Mouse (Mus musculus): ENCODE data around the gene Zic5. TPM values are rescaled to one million over a fixed set of nuclear protein-coding genes. Genes with fewer than 3 reads are reported as not detected.

Gene Zic5
- total RNA-seq, 2 experiments from 2014 or later, result not detected

DNA sequence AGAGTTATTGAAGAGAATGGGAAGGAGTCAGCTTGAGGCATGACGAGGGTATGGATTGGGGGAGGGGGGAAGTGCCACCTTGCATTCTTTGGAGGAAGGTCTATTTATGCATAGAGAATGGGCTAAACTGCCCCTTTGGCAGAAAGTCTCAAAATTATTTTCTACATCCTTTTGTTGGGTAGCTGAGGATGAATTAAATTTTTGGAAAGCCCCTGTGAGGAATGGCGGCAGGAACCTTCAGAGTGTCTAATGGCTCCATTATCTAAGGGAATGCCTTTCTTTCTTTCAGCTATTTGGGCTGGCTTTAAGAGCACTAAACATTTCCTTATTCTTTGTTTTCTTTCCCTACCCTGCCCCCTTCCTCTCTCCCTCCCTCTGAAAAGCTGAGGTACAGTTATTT lies 14.9 kb upstream of the Zic5 start:
- DNase-seq (ENCODE audit: low spot score in 2 of 2), result no peak

DNA sequence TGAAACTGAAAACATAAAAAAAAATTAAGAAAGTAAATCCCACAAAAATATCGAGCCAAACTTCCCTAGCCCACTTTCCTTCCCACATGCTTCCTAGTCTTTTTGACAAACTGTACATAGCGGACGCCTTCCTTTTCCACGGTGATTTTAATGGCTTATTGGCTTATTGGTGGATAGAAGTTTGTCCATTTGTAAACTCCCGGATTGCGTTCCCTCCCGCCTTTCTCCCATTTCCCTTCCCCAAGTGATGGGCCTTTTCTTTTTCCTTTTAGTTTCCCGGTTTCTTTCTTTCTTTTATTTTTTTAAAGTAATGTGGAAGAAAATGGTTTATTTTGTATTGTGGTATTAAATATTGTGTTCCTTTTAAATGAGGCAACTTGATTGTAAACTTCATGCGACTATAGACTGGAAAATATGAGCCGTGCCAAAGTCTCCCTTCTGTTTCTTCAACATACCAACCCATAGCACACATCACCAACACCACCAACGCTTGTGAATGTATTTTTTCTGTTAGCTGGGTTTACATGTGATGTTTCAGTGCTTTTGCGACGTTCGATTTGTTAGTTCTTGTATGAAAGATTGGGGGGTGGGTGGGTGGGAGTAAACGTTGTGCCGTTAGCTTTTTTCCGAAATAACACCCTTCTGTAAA lies 14.1 kb upstream of the Zic5 start:
- no peak for DNase-seq (ENCODE audit: low spot score in 2 of 2)

DNA sequence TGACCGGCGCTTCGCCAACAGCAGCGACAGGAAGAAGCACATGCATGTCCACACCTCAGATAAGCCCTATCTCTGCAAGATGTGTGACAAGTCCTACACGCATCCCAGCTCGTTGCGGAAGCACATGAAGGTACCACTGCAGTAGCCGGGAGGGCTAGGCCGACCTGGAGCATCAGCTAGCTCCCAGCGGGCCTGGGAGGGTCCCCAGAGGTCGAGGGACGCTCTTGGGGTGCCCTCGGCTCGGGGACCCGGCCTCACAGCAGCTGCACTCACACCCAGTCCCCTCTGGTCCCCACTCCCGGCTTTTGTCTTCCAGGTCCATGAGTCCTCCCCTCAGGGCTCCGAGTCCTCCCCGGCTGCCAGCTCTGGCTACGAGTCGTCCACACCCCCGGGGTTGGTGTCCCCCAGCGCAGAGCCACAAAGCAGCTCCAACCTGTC lies 13.1 kb upstream of the Zic5 start:
- no peak for DNase-seq (ENCODE audit: low spot score in 2 of 2)

DNA sequence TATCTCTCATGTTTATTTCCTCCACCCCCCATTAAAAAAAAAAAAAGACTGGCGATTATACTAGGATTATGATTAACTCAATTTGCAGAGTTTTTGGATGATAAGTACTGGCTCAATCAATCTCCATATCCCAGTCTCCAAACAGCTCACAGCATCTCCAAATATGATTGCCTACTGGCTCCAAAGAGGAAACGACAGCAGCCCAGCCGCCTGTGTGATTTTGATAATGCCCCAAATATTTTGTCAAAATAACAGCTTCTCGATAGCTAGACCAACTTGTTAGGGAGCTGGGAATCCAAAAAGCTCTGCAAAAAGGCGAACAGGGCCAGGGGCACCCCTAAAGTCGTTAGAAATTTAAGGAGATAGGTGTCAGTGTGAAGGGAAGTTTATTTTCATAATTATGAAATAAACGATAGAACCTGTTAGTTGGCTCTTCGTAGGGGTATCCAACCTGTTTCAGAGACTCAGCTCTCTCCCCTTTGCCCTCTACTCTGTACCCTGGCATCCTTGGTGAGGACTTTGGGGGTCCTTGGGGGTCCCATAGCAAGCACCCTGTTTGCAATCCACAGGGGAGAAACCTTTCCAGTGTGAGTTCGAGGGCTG lies 12.6 kb upstream of the Zic5 start:
- DNase-seq (ENCODE audit: low spot score in 2 of 2), result no peak

DNA sequence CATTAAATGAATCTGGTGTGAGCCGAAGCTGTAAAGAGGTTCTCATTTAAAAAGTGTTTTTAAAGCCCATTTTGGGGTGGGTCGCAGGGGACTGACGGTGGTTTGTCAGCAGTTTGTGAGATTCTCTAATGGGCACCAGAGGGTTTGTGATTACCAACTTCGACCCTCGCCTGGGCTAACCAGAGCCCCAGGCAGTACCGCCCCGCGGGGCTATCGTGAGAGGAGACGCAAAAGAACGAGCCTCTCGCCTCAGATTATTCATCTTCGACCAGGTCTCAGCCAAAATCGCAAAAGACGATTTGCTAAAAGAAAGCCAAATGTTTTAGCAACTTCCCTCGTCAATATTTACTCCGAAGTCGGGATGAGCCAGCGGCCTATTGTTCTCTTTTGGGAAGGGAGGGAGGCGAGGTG lies 11.8 kb upstream of the Zic5 start:
- DNase-seq (ENCODE audit: low spot score in 2 of 2), result no peak

DNA sequence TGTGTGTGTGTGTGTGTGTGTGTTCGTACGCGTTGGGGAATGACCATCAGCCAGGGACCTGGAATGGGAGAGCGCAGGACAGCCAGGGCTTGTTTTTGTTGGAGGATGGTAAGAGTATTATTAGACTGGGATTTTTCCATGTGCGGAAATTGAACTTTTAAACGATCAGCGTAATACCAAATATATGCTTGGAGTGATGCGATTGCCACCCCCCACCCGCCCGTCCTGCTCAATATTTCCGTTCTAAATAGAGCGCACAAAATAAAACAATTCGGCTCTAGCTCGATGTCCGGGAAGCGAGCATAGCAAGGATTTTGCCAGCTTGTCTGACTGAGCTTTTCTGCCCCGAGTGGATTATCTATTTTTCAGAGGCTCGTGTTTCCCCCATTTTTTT lies 11.3 kb upstream of the Zic5 start:
- DNase-seq (ENCODE audit: low spot score in 2 of 2), result no peak

DNA sequence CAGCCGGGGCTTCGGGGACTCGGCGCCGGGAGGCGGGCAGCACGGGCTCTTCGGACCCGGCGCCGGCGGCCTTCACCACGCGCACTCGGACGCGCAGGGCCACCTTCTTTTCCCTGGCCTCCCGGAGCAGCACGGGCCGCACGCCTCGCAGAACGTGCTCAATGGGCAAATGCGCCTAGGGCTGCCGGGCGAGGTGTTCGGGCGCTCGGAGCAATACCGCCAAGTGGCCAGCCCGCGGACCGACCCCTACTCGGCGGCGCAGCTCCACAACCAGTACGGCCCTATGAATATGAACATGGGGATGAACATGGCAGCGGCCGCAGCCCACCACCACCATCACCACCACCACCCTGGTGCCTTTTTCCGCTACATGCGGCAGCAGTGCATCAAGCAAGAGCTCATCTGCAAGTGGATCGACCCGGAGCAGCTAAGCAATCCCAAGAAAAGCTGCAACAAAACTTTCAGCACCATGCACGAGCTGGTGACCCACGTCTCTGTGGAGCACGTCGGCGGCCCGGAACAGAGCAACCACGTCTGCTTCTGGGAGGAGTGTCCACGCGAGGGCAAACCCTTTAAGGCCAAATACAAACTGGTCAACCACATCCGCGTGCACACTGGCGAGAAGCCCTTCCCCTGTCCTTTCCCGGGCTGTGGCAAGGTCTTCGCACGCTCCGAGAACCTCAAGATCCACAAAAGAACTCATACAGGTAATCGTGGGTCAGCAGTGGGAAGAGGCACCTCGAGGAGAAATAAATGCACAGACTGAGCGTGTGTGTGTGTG lies 10.8 kb upstream of the Zic5 start:
- DNase-seq (ENCODE audit: low spot score in 2 of 2), result no peak

DNA sequence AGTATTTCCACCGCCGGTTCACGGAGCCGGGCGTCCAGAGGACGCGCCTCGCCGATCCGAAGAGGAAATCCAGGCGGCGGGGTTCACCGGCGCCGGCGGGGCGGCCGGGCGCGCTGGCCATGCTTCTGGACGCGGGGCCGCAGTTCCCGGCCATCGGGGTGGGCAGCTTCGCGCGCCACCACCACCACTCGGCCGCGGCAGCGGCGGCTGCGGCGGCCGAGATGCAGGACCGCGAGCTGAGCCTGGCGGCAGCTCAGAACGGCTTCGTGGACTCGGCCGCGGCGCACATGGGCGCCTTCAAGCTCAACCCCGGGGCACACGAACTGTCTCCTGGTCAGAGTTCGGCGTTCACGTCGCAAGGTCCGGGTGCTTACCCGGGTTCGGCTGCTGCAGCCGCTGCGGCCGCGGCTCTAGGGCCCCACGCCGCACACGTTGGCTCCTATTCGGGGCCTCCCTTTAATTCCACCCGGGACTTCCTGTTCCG lies 10.1 kb upstream of the Zic5 start:
- peak in 1 of 2 experiments; percentile 23 for DNase-seq (ENCODE audit: low spot score in 2 of 2)

DNA sequence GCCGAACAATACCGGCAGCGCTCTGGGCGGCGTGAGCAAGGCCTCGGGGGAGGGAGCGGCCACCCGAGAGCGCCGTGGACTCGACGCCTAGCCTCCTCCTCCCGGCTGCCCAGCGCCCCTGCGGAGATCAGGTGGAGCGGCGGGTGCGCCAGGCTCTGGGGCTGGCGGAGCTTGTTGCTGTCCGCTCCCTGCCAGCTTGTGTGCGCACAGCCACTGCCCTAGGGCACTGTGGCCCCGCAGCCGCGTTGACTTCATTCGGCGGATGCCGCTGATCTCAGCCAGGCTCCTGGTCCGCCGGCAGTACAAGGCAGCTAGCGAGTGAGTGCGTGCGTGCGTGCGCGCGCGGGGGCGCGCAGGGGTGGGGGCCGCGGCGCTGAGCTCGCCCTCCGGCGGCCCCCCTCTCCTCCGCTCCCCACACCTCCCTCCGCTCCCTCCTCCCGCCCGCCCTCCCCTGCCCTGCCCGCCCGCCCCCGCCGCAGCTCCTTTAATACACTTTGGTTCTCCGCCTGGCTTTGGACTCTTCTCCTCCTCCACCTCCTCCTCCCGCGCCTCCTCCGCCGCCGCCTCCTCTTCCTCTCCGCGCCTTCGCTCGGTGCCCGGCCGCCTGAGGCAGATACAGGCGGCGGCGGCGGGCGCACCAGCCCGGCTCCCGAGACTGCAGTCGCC lies 9.5 kb upstream of the Zic5 start, which contains the start of gene Zic2:
Zic2 (plus strand) TSS at position 545 of the 666 bp plus-strand sequence.
- DNase-seq (ENCODE audit: low spot score in 2 of 2), result no peak

DNA sequence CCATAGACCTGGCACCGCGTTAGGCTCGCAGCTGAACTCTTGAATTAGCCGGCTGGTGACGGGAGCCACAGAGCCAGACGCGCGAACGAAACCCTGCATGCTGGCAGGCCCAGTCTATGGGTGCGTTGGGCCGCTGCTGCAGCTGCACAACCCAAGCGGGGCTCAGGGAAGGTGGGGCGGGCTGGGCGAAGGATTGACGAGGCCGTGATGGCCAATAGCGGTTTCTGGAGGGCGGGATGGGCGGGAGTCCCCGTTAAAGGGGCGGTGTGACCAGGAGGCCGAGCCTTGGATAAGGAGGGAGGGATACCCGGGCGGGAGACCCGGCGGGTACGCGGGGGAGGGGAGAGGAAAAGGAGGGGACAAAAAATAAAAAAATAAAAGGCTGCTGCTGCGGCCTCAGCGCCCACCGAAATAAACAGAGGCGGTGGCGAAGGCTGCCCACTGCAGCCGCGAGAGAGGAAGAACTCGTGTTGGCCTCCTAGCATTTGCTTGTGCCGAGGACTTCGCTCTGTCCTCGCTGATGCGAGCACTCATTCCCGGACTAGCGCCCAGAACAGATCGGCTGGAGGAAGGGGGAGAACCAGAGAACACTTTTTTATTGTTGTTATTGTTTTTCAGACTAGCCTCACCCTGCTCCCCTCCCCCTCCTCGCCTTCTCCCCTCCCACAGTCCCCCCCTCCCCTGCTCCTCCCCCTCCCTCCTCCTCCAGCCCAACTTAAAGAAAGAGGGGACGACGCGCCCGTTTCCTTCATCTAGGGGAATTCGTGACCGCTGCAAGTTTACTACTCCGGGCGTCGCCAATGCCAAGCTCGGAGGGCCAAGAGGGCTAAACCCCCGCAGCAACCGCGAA lies 8.8 kb upstream of the Zic5 start:
- no peak for DNase-seq (ENCODE audit: low spot score in 2 of 2)

DNA sequence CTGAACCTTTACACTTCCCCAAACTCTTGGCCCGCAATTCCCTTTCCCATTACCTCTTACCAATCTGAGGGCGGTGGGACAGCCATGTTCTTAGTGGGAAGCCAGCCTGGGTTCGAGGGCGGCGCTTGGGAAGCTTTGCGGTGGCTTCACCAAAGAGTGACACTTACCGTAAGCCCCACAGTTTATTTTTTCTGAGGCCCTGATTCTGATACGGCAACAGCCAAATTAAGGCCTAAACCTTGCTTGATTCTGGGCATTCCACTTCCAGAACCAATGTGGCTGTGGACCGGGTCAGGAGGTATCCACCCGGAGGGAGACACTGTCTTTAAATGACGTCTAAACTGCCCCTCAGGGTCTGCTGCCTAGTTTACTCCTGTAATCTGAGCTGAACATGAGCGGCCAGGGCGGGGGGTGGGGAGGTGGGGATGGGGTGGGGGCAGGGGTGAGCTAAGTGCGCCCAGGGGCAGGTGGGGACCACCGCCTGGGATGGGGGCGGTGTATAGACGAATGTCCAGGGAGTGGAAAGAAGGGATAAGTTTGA lies 7.8 kb upstream of the Zic5 start:
- DNase-seq (ENCODE audit: low spot score in 2 of 2), result no peak

DNA sequence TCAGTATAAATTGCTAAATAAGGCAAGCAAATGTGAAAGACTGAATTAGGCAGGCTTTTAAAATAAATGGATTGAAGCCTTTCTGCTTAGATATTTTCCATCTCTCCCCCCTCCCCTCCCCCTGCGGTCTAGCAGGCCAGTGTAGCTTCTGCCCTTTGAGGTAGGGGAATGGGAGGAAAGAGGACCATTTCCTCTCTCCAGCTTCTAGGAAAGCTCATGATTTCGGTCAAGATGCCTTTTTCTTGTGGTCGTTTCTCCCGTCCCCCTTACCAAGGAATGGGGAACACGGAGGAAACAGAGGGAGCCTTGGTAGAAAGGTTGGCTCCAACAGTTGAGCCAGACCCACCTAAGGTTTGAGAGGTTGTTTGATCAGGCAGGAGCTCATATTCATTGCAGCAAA lies 7.2 kb upstream of the Zic5 start:
- no peak for DNase-seq (ENCODE audit: low spot score in 2 of 2)

DNA sequence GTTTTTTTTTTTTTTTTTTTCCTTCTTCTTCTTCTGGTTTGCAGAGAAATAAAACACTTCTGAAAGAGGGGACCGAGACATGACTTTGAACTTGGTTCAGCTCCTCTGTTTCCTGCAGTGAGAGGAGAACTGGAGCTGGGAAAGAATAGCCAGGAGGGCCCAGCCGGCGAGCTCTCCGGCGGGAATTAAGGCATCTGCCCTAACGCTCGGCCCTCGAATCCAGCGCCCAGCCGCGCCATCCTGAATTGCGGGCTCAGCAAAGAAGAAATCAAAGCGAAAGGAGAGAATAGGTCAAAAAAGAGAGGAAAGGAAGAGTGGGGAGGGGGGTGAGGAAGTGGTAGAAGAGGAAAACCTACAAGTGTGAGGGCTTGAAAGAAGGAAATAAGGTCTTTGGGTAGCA lies 6.7 kb upstream of the Zic5 start:
- DNase-seq (ENCODE audit: low spot score in 2 of 2), result no peak

DNA sequence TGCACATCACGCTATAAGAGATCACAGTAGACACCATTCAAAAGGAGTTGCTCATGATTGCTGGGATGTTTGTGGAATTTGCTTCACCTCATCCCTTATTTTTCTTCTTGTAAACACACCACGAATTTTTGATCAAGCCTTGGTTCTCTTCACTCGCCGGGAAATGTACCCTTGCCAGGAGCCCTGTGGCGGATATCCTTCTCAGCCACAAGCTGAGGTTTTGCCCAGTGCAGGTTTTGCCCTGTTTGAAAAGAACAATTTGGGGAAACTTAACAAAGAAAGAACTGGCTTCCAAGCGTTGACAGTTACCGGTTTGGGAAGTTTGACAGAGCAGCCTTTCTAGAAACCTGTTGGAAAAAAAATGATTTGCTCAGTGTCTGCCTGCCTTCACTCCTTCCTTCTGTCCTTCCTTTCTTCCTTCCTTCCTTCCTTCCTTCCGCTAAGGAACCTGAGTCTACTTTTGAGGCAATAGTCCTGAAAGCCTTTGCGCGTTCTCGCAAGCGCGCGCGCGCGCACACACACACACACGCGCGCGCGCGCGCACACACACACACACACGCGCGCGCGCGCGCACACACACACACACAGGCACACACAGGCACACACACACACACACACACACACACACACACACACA lies 6.1 kb upstream of the Zic5 start:
- DNase-seq (ENCODE audit: low spot score in 2 of 2), result no peak

DNA sequence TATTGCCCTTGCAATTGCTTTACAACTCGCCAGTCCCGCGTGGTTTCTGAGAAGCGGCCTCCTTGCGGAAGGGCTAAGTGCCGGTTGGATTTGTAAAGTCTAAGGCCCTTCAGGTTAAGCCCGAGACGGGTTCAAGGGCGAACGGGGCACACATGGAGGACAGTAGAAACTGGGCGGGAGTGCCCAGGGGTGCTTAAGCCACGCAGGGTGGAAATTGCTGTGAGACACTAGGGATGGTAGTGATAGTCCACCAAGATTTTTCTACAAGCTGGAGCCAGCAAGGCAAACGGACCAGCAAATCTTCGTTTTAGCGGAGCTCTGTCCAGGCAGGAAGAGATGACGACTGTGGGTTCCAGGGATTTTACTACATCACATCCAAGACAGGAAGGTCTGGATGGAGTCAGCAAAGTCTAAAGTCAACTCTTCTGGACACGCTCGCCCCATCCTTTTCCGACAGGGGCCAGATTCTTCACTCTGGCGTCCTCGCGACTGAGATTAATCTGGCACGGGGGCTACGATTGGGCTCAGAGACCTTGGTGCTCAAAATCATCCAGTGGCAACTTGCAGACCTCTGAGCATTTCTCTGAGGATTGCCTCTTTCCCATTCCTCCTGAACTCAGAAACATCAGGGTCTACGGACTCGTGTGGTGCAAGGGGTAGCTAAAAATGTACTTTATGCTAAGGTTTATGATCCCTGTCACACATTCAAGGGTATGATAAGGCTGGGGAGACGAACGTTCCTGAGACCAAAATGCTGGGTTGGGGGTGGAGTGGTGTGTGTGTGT lies 3.7 kb upstream of the Zic5 start:
- DNase-seq (ENCODE audit: low spot score in 2 of 2), result no peak

DNA sequence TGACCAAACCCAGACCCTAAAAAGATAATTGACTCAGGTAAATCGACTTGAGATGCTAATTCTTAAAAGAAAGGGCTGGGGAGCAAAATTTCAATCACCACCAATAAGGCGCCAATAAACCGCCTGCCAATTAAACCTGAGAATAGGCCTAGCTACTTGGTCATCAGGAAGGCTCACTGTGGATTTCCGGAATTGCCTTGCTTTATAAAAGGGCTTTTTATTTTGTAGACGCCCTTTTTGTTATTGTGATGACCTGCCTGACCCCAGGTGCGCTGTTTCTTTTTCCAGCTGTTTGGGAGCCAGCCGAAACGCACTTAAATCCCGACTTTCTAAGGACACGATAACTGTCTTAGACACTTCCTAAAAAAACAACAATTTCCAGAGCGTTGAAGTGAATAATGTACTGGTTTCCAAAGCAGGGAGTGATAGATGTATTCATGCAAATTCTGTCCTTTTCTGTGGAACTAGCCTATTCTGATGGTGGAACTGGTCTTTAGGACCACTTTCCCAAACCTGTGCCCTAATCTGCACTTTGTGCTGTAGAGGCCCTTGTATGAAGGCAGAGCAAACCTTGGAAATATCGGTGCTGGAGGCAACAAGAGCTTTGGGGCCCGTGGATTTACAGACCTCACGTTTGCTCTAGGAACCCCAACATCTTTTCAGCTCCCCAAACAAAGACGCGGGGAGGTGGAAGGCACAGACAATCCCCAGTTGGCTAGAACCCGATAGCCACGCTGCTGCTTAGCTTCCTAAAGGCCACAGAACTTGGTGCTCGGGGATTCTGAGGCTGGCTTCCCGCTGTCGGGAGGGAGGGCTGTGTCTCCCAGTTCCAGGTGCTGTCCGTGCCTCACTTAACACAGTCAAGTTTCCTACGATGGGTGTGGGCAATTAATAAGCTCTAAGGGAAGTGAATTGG lies 2.7 kb upstream of the Zic5 start:
- DNase-seq (ENCODE audit: low spot score in 2 of 2), result no peak

DNA sequence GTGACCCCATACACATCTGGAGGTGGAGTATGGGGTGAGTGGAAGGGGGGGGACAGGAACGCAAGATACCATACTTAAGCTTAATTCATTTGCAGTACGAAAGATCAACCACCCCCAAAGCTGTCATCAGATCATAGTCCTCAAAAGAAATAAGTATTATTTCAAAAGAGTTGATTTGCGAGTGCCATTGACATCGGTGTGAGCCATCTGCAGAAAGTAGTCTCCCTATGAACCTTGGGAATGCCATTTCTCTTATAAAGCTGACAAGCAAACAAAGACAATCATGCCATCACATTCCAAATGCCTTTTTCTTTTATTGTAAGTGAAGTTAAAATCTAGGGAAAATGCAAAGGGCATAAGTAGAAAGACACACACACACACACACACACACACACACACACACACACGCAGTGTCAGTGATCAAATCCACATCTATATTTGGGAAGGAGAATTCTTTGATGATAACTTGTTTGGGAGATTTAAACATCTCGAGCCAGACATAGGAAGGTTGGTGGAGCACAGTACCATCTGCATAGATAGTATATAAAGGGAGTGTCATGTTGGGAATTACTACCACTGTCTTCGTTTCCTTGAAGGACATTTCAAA lies 1.4 kb upstream of the Zic5 start:
- no peak for DNase-seq (ENCODE audit: low spot score in 2 of 2)
